Mouse (Mus musculus): ENCODE results near the gene Inpp5f. TPM values are rescaled to one million over a fixed set of nuclear protein-coding genes. Genes with fewer than 3 reads are reported as not detected.
A peak's percentile ranks its signal among the peaks of the same experiment; 100 is the strongest.
"Not testable (repeated sequence)": the region's sequence is repeated elsewhere in the genome, so short reads cannot be mapped to it uniquely, and the experiment has no call there.

The Inpp5f gene
- polyA plus RNA-seq (2012): 0.02 and 0.05 TPM in 2 replicates

- Histone ChIP-seq H3K27me3 (ENCODE audit: control insufficient read depth) (no peaks in the 10 kb centered on the region), H3K4me3 (replicated peaks) (peak within 1 kb of the TSS; percentile 90), H3K4me1 (ENCODE audit: control insufficient read depth) (peaks cover 31% of the 10 kb centered on the region), H3K9me3 (ENCODE audit: control insufficient read depth, low read length) (no peaks in the 10 kb centered on the region), H3K36me3 (ENCODE audit: control insufficient read depth) (no peaks in the 10 kb centered on the region)
- no peak for TF ChIP-seq TAL1 (IDR thresholded peaks at IDR 0.05; ENCODE audit: low read length)
- TF ChIP-seq GATA1 (IDR thresholded peaks at IDR 0.05; ENCODE audit: low read length): no peak
Observed at GRCm38 (mm10) chr7:128610897-128611798, at the start of gene Inpp5f. Gene Inpp5f (plus strand): TSS chr7:128611328.

- 0 out of 2 replicates have a peak, but pooled peaks cover 2% of the 10 kb centered on the region for H3K4me1 ChIP-seq (ENCODE audit: control insufficient read depth)
- no peaks in the 10 kb centered on the region for H3K36me3 ChIP-seq (ENCODE audit: control insufficient read depth)
- H3K4me3 ChIP-seq (replicated peaks): no peak overlapping the region
- H3K27me3 ChIP-seq (ENCODE audit: control insufficient read depth): no peaks in the 10 kb centered on the region
- no peaks in the 10 kb centered on the region for H3K9me3 ChIP-seq (ENCODE audit: control insufficient read depth, low read length)
- no peak for TF ChIP-seq GATA1 (IDR thresholded peaks at IDR 0.05; ENCODE audit: low read length)
- TF ChIP-seq TAL1 (IDR thresholded peaks at IDR 0.05; ENCODE audit: low read length): no peak
Observed at GRCm38 (mm10) chr7:128563373-128563772, 47.8 kb upstream of the Inpp5f start.

- H3K4me1 ChIP-seq (ENCODE audit: control insufficient read depth): peaks cover 21% of the 10 kb centered on the region
- H3K36me3 ChIP-seq (ENCODE audit: control insufficient read depth): no peaks in the 10 kb centered on the region
- no peaks in the 10 kb centered on the region for H3K9me3 ChIP-seq (ENCODE audit: control insufficient read depth, low read length)
- H3K27me3 ChIP-seq (ENCODE audit: control insufficient read depth): no peaks in the 10 kb centered on the region
- no peak overlapping the region for H3K4me3 ChIP-seq (replicated peaks)
- TF ChIP-seq TAL1 (IDR thresholded peaks at IDR 0.05; ENCODE audit: low read length) (no peak), GATA1 (IDR thresholded peaks at IDR 0.05; ENCODE audit: low read length) (no peak)
Observed at GRCm38 (mm10) chr7:128566311-128566710, 44.8 kb upstream of the Inpp5f start.

GRCm38 (mm10) chr7:128567561-128568244 is 43.4 kb upstream of the Inpp5f start:
- H3K4me3 ChIP-seq (replicated peaks): no peak overlapping the region
- TF ChIP-seq TAL1 (IDR thresholded peaks at IDR 0.05; ENCODE audit: low read length) (no peak), GATA1 (IDR thresholded peaks at IDR 0.05; ENCODE audit: low read length) (no peak)
- no peaks in the 10 kb centered on the region for H3K27me3 ChIP-seq (ENCODE audit: control insufficient read depth)
- H3K4me1 ChIP-seq (ENCODE audit: control insufficient read depth): peaks cover 30% of the 10 kb centered on the region
- H3K36me3 ChIP-seq (ENCODE audit: control insufficient read depth): no peaks in the 10 kb centered on the region
- H3K9me3 ChIP-seq (ENCODE audit: control insufficient read depth, low read length): no peaks in the 10 kb centered on the region

GRCm38 (mm10) chr7:128569429-128569828 is 41.7 kb upstream of the Inpp5f start:
- H3K9me3 ChIP-seq (ENCODE audit: control insufficient read depth, low read length); H3K36me3 ChIP-seq (ENCODE audit: control insufficient read depth); H3K27me3 ChIP-seq (ENCODE audit: control insufficient read depth); H3K4me3 ChIP-seq (replicated peaks): not testable (repeated sequence)
- H3K4me1 ChIP-seq (ENCODE audit: control insufficient read depth): peaks cover 30% of the 10 kb centered on the region

- no peaks in the 10 kb centered on the region for H3K27me3 ChIP-seq (ENCODE audit: control insufficient read depth)
- H3K4me3 ChIP-seq (replicated peaks): no peak overlapping the region
- peaks cover 28% of the 10 kb centered on the region for H3K4me1 ChIP-seq (ENCODE audit: control insufficient read depth)
- no peaks in the 10 kb centered on the region for H3K9me3 ChIP-seq (ENCODE audit: control insufficient read depth, low read length)
- TF ChIP-seq GATA1 (IDR thresholded peaks at IDR 0.05; ENCODE audit: low read length) (no peak), TAL1 (IDR thresholded peaks at IDR 0.05; ENCODE audit: low read length) (no peak)
- no peaks in the 10 kb centered on the region for H3K36me3 ChIP-seq (ENCODE audit: control insufficient read depth)
Observed at GRCm38 (mm10) chr7:128569987-128570656, 41.0 kb upstream of the Inpp5f start.

- H3K9me3 ChIP-seq (ENCODE audit: control insufficient read depth, low read length); H3K4me3 ChIP-seq (replicated peaks); H3K27me3 ChIP-seq (ENCODE audit: control insufficient read depth); H3K36me3 ChIP-seq (ENCODE audit: control insufficient read depth): not testable (repeated sequence)
- H3K4me1 ChIP-seq (ENCODE audit: control insufficient read depth): peaks cover 28% of the 10 kb centered on the region
Observed at GRCm38 (mm10) chr7:128570657-128571056, 40.5 kb upstream of the Inpp5f start.

GRCm38 (mm10) chr7:128572030-128572429 is 39.1 kb upstream of the Inpp5f start:
- Histone ChIP-seq H3K4me1 (ENCODE audit: control insufficient read depth) (peaks cover 28% of the 10 kb centered on the region), H3K36me3 (ENCODE audit: control insufficient read depth) (no peaks in the 10 kb centered on the region), H3K9me3 (ENCODE audit: control insufficient read depth, low read length) (no peaks in the 10 kb centered on the region), H3K4me3 (replicated peaks) (no peak overlapping the region), H3K27me3 (ENCODE audit: control insufficient read depth) (no peaks in the 10 kb centered on the region)
- no peak for TF ChIP-seq TAL1 (IDR thresholded peaks at IDR 0.05; ENCODE audit: low read length)
- no peak for TF ChIP-seq GATA1 (IDR thresholded peaks at IDR 0.05; ENCODE audit: low read length)

GRCm38 (mm10) chr7:128575211-128575610 is 35.9 kb upstream of the Inpp5f start:
- H3K9me3 ChIP-seq (ENCODE audit: control insufficient read depth, low read length): no peaks in the 10 kb centered on the region
- no peak overlapping the region for H3K4me3 ChIP-seq (replicated peaks)
- H3K4me1 ChIP-seq (ENCODE audit: control insufficient read depth): peaks cover 28% of the 10 kb centered on the region
- TF ChIP-seq TAL1 (IDR thresholded peaks at IDR 0.05; ENCODE audit: low read length): no peak
- no peaks in the 10 kb centered on the region for H3K36me3 ChIP-seq (ENCODE audit: control insufficient read depth)
- H3K27me3 ChIP-seq (ENCODE audit: control insufficient read depth): no peaks in the 10 kb centered on the region

All from erythroblast, embryonic 14.5 days (primary cell).